Mouse (Mus musculus) intestine, embryonic 16.5 days (tissue): ENCODE data around the gene Wfdc15a. TPM values are rescaled to one million over a fixed set of nuclear protein-coding genes. Genes with fewer than 3 reads are reported as not detected.

ENCODE experiments used
- polyA plus RNA-seq: library from polyadenylated mRNA; unstranded; fragments of >200 nt; fragmentation: Nextera tagmentation; extraction: Ambion mirVana; gene quantifications from 2 replicates; pipeline ENCODE4 v1.2.1, GENCODE M21; 2015

Wfdc15a gene
- polyA plus RNA-seq, 1 experiment from 2014 or later, result not detected

Other genes with a start within 250 kb of the Wfdc15a start
- 233 and 238 TPM in 2 replicates for gene Ywhab, start 205.2 kb downstream of the Wfdc15a start, polyA plus RNA-seq
- gene Pabpc1l, start 174.7 kb downstream of the Wfdc15a start, polyA plus RNA-seq, result 0.89 and 1.5 TPM in 2 replicates
- 18.1 and 18.4 TPM in 2 replicates for gene Stk4, start 129.8 kb downstream of the Wfdc15a start, polyA plus RNA-seq
- 55.6 and 57.5 TPM in 2 replicates for gene Tomm34, start 129.0 kb downstream of the Wfdc15a start, polyA plus RNA-seq
- gene Kcns1, start 29.0 kb downstream of the Wfdc15a start, polyA plus RNA-seq, result 0.22 and 0.45 TPM in 2 replicates
- not detected in 2 replicates for gene Wfdc5, start 17.4 kb downstream of the Wfdc15a start, polyA plus RNA-seq
- gene Wfdc12, start 9.5 kb downstream of the Wfdc15a start, polyA plus RNA-seq, result not detected in 2 replicates
- gene Wfdc15b, start 21.5 kb upstream of the Wfdc15a start, polyA plus RNA-seq, result 19.6 and 23.4 TPM in 2 replicates
- not detected in 2 replicates for gene Svs2, start 38.3 kb upstream of the Wfdc15a start, polyA plus RNA-seq
- gene Svs3b, start 56.5 kb upstream of the Wfdc15a start, polyA plus RNA-seq, result not detected in 2 replicates
- not detected in 2 replicates for gene Svs4, start 78.3 kb upstream of the Wfdc15a start, polyA plus RNA-seq
- gene Svs3a, start 89.1 kb upstream of the Wfdc15a start, polyA plus RNA-seq, result not detected in 2 replicates
- gene Svs6, start 116.6 kb upstream of the Wfdc15a start, polyA plus RNA-seq, result not detected in 2 replicates
- not detected in 2 replicates for gene Svs5, start 132.6 kb upstream of the Wfdc15a start, polyA plus RNA-seq
- gene Slpi, start 189.0 kb upstream of the Wfdc15a start, polyA plus RNA-seq, result 2.3 and 2.7 TPM in 2 replicates
- gene Rbpjl, start 203.0 kb upstream of the Wfdc15a start, polyA plus RNA-seq, result 25.1 and 25.4 TPM in 2 replicates
- 8.3 and 9.0 TPM in 2 replicates for gene Matn4, start 205.0 kb upstream of the Wfdc15a start, polyA plus RNA-seq
- gene Sdc4, start 243.8 kb upstream of the Wfdc15a start, polyA plus RNA-seq, result 130 and 138 TPM in 2 replicates